Mouse (Mus musculus): ENCODE measurements at regions not wholly inside any gene's neighbourhood (a gene's known extent, or its start where the extent isn't known, plus 50 kb on each side); places are given as distances from the start of the nearest gene placed in this dataset.

DNA sequence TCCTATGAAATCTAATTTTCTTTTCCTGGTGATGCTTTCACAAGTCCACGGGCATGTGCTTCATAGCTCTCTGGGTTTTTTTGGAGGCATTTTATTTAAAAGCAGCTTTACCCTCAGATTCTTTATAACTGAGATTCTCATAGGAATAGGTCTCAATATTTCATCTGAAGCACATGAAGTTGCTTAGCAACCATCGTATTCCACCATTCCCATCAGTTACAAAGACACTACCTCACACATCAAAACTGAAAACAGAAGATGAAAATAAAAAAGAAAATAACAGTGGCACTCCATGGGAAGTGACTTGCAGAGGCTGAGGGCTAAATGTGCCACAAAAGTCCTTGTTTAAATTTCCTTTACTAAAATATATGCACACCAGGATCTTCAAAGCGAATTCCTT is 384.0 kb upstream of the 1700015G11Rik start:
- DNase-seq, result no peak

DNA sequence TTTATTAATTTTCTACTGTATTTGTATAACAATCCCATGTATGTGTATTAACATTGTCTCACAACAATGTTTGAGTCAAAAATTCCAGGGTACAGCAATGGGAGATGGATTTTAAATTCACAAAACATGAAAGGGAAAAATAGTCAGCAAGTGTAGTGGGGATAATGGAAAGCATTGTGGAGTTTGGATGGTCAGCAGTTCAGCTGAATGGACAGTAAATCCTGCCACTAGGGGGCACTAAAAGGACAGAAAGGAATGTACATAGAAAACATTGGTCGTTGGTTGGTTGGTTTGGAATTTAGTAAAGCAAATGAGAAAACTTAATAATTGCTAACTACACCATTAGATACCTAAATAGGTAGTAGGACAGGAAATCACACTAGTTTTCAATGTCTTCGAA is 376.3 kb upstream of the 1700015G11Rik start:
- peak; percentile 34 for DNase-seq
